Mouse (Mus musculus): ENCODE results near the gene Wfdc5. TPM values are rescaled to one million over a fixed set of nuclear protein-coding genes. Genes with fewer than 3 reads are reported as not detected.

Wfdc5 gene
- not detected for total RNA-seq (2023)

GRCm38 (mm10) chr2:164182692-164183255 lies at the start of gene Wfdc5:
Gene Wfdc5, minus strand, starts transcription at chr2:164182742.

GRCm38 (mm10) chr2:164221522-164221921 lies 39.0 kb upstream of the Wfdc5 start, which contains the start of gene Wfdc15b:
Gene Wfdc15b, minus strand, starts transcription at chr2:164221660.

GRCm38 (mm10) chr2:164199626-164200327 lies 17.2 kb upstream of the Wfdc5 start, which contains the start of gene Wfdc15a:
Gene Wfdc15a, minus strand, starts transcription at chr2:164200130.

GRCm38 (mm10) chr2:164190576-164190975 lies 8.0 kb upstream of the Wfdc5 start, which contains the start of gene Wfdc12:
Gene Wfdc12, minus strand, starts transcription at chr2:164190608.

GRCm38 (mm10) chr2:164170902-164171301 lies 11.6 kb downstream of the Wfdc5 start, which contains the start of gene Kcns1:
Gene Kcns1, minus strand, starts transcription at chr2:164171113.

Other genes with a start within 250 kb of the Wfdc5 start
- gene Ywhab, start 187.8 kb downstream of the Wfdc5 start, total RNA-seq (2023): 114 TPM
- 5.3 TPM for gene Pabpc1l, start 157.3 kb downstream of the Wfdc5 start, total RNA-seq (2023)
- 287 TPM for gene Stk4, start 112.4 kb downstream of the Wfdc5 start, total RNA-seq (2023)
- gene Tomm34, start 111.6 kb downstream of the Wfdc5 start, total RNA-seq (2023): 71.6 TPM
- gene Kcns1, start 11.6 kb downstream of the Wfdc5 start, total RNA-seq (2023): not detected
- gene Wfdc12, start 7.9 kb upstream of the Wfdc5 start, total RNA-seq (2023): not detected
- not detected for gene Wfdc15a, start 17.4 kb upstream of the Wfdc5 start, total RNA-seq (2023)
- gene Wfdc15b, start 38.9 kb upstream of the Wfdc5 start, total RNA-seq (2023): not detected
- gene Svs2, start 55.7 kb upstream of the Wfdc5 start, total RNA-seq (2023): not detected
- not detected for gene Svs3b, start 73.9 kb upstream of the Wfdc5 start, total RNA-seq (2023)
- gene Svs4, start 95.7 kb upstream of the Wfdc5 start, total RNA-seq (2023): not detected
- gene Svs3a, start 106.5 kb upstream of the Wfdc5 start, total RNA-seq (2023): not detected
- gene Svs6, start 134.0 kb upstream of the Wfdc5 start, total RNA-seq (2023): not detected
- not detected for gene Svs5, start 150.0 kb upstream of the Wfdc5 start, total RNA-seq (2023)
- 3.9 TPM for gene Slpi, start 206.4 kb upstream of the Wfdc5 start, total RNA-seq (2023)
- gene Rbpjl, start 220.4 kb upstream of the Wfdc5 start, total RNA-seq (2023): not detected
- not detected for gene Matn4, start 222.4 kb upstream of the Wfdc5 start, total RNA-seq (2023)